Mouse (Mus musculus) heart, embryonic 11.5 days (tissue): Measurements from ENCODE around the gene Ing1. TPM values are rescaled to one million over a fixed set of nuclear protein-coding genes. Genes with fewer than 3 reads are reported as not detected.

ENCODE experiments used
- ATAC-seq: fragments of 200-750 bp; cut with Nextera tagmentation; replicated peaks from 2 replicates; pipeline ENCODE4 v1.8.0; 2017; ENCODE audit warnings: moderate library complexity; ENCODE audit not compliant: insufficient number of reproducible peaks, low FRiP score, low TSS enrichment
- H3K27ac ChIP-seq: fragments of 300-500 bp; sonication (generic); 2 replicates; pipeline ENCODE4 v1.5.1; 2014; ENCODE audit warnings: mild to moderate bottlenecking, low read depth, low read length
- H3K27me3 ChIP-seq: fragments of 300-500 bp; sonication (generic); 2 replicates; pipeline ENCODE4 v1.6.1; 2014; ENCODE audit warnings: mild to moderate bottlenecking, low read length, mixed read lengths; ENCODE audit not compliant: control insufficient read depth, insufficient read depth
- H3K36me3 ChIP-seq: fragments of 300-500 bp; sonication (generic); 2 replicates; pipeline ENCODE4 v1.6.1; 2014; ENCODE audit warnings: mild to moderate bottlenecking, low read length, moderate library complexity, mixed read lengths; ENCODE audit not compliant: control insufficient read depth, insufficient read depth
- H3K4me1 ChIP-seq: fragments of 300-500 bp; sonication (generic); 2 replicates; pipeline ENCODE4 v1.6.1; 2014; ENCODE audit warnings: low read length; ENCODE audit not compliant: control insufficient read depth, insufficient read depth
- H3K4me2 ChIP-seq: fragments of 300-500 bp; sonication (generic); 2 replicates; pipeline ENCODE4 v1.6.1; 2014; ENCODE audit warnings: mild to moderate bottlenecking, moderate library complexity
- H3K4me3 ChIP-seq: fragments of 300-500 bp; sonication (generic); 2 replicates; pipeline ENCODE4 v1.5.1; 2014; ENCODE audit warnings: low read depth, low read length
- H3K9ac ChIP-seq: fragments of 300-500 bp; sonication (generic); 2 replicates; pipeline ENCODE4 v1.6.1; 2014; ENCODE audit warnings: mild to moderate bottlenecking, low read depth, low read length, moderate library complexity
- H3K9me3 ChIP-seq: fragments of 300-500 bp; sonication (generic); replicated peaks from 2 replicates; pipeline ENCODE4 v1.6.1; 2016; ENCODE audit warnings: low read length; ENCODE audit not compliant: control insufficient read depth
- WGBS: fragments of 180-500 bp; shearing (Covaris S2); extraction: QIAGEN DNeasy Blood & Tissue Kit; methylation state at CpG from one replicate; pipeline ENCODE4 v1.1.7; 2014; ENCODE audit not compliant: insufficient replicate concordance; 5-methylcytosine and 5-hydroxymethylcytosine counted together
- polyA plus RNA-seq: library from polyadenylated mRNA; unstranded; fragments of >200 nt; fragmentation: Nextera tagmentation; extraction: Ambion mirVana; gene quantifications from 2 replicates; pipeline ENCODE4 v1.2.1, GENCODE M21; 2014

The Ing1 gene
- polyA plus RNA-seq, 1 experiment from 2014 or later: 29.3 TPM

- Histone ChIP-seq H3K36me3 (no peaks in the 10 kb centered on the region), H3K4me2 (no peak overlapping the region), H3K4me3 (no peak overlapping the region), H3K4me1 (0 out of 2 replicates have a peak, but pooled peaks cover 3% of the 10 kb centered on the region), H3K9ac (no peak overlapping the region), H3K9me3 (no peaks in the 10 kb centered on the region; the same call in 1 of the 2 replicates), H3K27me3 (no peaks in the 10 kb centered on the region), H3K27ac (peak overlapping the region; percentile 59)
- WGBS: 67% methylated on average over 21 of the region's 21 CpGs
- ATAC-seq: 0 out of 2 replicates have a peak, but pooled peaks have one; percentile 26
Observed at GRCm38 (mm10) chr8:11585513-11586373, 30.4 kb downstream of the Ing1 start.

DNA sequence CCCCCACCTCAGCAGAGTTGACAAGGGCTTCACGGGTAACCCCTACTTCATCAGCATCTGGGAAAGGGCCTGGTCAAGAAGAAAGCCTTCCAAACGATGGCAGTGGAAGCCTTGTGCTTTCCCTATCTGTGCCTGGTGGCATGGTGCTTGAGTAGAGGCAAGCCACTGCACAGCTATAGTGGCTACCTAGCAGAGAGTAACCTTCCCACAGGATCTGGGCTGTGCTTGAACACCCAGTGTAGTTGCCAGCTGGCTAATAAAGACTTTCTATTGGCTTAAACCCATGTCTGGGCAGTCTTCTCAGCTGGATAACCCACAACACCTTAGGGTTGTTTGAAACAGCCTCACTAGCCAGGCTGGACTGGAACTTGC lies 31.0 kb downstream of the Ing1 start:
- H3K4me2 ChIP-seq: no peak overlapping the region
- no peak for ATAC-seq

GRCm38 (mm10) chr8:11591837-11592236 lies 36.5 kb downstream of the Ing1 start:
- no peak overlapping the region for H3K27ac ChIP-seq
- H3K36me3 ChIP-seq: no peaks in the 10 kb centered on the region
- no peak overlapping the region for H3K9ac ChIP-seq
- H3K4me3 ChIP-seq: no peak overlapping the region
- H3K9me3 ChIP-seq: no peaks in the 10 kb centered on the region
- peaks cover 7% of the 10 kb centered on the region; the same call in 1 of the 2 replicates for H3K4me1 ChIP-seq
- H3K27me3 ChIP-seq: no peaks in the 10 kb centered on the region
- no peak overlapping the region for H3K4me2 ChIP-seq
- WGBS: 75% methylated on average over 4 of the region's 4 CpGs
- no peak for ATAC-seq

More for the DNA sequence above, 31.0 kb downstream of the Ing1 start:
- no peaks in the 10 kb centered on the region for H3K27me3 ChIP-seq
- H3K36me3 ChIP-seq: no peaks in the 10 kb centered on the region
- no peak overlapping the region for H3K4me3 ChIP-seq
- 53% methylated on average over 2 of the region's 2 CpGs for WGBS
- H3K9ac ChIP-seq: no peak overlapping the region
- no peaks in the 10 kb centered on the region; the same call in 1 of the 2 replicates for H3K9me3 ChIP-seq
- 0 out of 2 replicates have a peak, but pooled peaks cover 3% of the 10 kb centered on the region for H3K4me1 ChIP-seq
- H3K27ac ChIP-seq: peak overlapping the region; percentile 25; the same call in 1 of the 2 replicates

DNA sequence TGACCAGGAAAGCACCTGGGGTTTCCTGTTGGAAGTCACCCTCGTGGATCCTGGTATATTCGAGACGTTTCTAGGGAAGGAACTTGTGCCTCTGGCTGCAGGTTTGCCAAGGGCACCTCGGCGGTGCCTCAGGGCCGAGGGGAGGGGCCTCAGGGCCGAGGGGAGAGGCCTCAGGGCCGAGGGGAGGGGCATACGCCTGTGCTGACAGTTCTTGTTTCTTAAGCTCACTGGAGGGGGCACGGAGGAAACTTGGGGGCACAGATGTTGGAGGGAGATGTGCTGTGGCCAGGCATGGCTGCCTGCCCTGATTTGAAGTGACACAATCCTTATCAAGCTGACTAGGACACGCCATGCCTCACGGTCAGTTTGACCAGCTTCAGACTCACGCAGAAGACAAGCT lies 36.9 kb downstream of the Ing1 start:
- no peak overlapping the region for H3K9ac ChIP-seq
- H3K9me3 ChIP-seq: no peaks in the 10 kb centered on the region
- no peak overlapping the region for H3K4me2 ChIP-seq
- no peaks in the 10 kb centered on the region for H3K36me3 ChIP-seq
- no peaks in the 10 kb centered on the region for H3K27me3 ChIP-seq
- H3K4me1 ChIP-seq: peaks cover 7% of the 10 kb centered on the region; the same call in 1 of the 2 replicates
- no peak overlapping the region for H3K27ac ChIP-seq
- WGBS: 32% methylated on average over 13 of the region's 13 CpGs
- ATAC-seq: no peak
- no peak overlapping the region for H3K4me3 ChIP-seq

GRCm38 (mm10) chr8:11593222-11593884 lies 38.0 kb downstream of the Ing1 start:
- 0 out of 2 replicates have a peak overlapping the region, but pooled peaks have one; percentile 4 for H3K4me2 ChIP-seq
- WGBS: 54% methylated on average over 12 of the region's 12 CpGs
- H3K9me3 ChIP-seq: no peaks in the 10 kb centered on the region
- H3K27ac ChIP-seq: no peak overlapping the region
- no peaks in the 10 kb centered on the region for H3K36me3 ChIP-seq
- H3K9ac ChIP-seq: no peak overlapping the region
- H3K4me1 ChIP-seq: peaks cover 7% of the 10 kb centered on the region; the same call in 1 of the 2 replicates
- ATAC-seq: peak; percentile 49; the same call in 1 of the 2 replicates
- H3K4me3 ChIP-seq: no peak overlapping the region
- no peaks in the 10 kb centered on the region for H3K27me3 ChIP-seq

DNA sequence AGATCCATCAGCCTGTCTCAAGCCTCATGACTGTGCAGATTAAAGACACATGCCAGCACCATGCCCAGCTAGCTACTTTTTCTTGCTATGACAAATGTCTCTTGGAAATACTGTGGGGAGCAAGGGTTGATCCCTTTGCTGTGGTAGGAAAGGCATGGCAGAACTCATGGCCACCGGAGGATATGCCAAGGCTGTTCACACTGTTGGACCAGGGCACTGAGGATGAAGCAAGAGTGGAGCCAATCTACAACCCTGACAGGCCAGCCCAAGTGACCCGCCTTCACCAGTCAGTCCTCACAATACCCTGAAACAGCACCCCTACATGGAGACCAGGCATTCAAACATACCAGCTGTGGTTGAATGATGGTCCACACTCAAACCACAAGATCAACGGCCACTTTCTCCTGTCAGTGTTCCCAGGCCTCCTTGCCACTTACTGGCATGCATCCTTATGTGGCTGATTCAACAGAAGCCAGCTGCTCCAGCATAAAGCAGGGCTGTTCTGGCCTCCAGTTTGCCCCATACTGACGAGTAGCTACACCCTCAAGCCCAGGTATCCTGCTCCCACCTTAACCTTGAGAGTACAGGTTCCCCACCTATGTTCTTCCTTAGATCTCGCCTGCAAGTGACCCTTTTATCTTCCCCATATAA lies 45.1 kb downstream of the Ing1 start:
- no peak overlapping the region for H3K4me2 ChIP-seq
- H3K9me3 ChIP-seq: no peaks in the 10 kb centered on the region
- no peak overlapping the region for H3K4me3 ChIP-seq
- WGBS: 77% methylated on average over 5 of the region's 5 CpGs
- H3K27ac ChIP-seq: no peak overlapping the region
- no peak for ATAC-seq
- no peak overlapping the region for H3K9ac ChIP-seq
- no peaks in the 10 kb centered on the region for H3K4me1 ChIP-seq
- H3K36me3 ChIP-seq: no peaks in the 10 kb centered on the region
- H3K27me3 ChIP-seq: no peaks in the 10 kb centered on the region

DNA sequence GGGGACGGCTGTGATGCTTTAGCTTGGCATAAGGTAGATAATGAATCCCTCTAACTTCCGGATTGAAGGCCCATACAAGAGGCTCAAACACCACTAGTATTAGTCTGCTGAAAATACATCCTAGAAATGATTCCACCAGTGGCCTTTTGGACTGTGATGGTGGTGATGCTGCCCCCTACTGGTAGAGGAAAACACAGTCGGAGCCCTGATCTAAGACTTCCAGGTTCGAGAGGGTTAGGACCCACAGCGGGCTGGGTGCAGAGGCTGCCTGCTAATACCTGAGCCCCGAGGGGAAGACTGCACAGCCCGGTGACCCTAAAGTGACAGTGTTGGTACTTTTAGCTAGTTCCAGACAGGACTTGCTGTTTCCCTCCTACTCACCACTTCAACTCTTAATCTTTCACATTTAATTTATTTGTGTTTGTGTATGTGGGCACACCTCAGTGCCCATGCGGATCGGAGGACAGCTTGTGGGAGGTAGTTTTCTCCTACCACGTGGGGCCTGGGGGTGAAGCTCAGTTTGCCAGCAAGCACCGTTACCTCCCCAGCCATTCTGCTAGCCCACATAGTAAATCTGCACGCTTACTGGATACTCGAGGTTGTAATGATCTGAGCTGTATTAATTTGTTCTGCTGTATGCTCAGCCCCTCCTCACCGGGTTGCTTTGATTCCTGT lies 46.8 kb downstream of the Ing1 start:
- WGBS: 41% methylated on average over 14 of the region's 14 CpGs
- no peak overlapping the region for H3K9ac ChIP-seq
- 0 out of 2 replicates have a peak, but pooled peaks have one; percentile 42 for ATAC-seq

GRCm38 (mm10) chr8:11608848-11609247 lies 53.5 kb downstream of the Ing1 start:
- peaks cover 24% of the 10 kb centered on the region for H3K36me3 ChIP-seq
- H3K9ac ChIP-seq: no peak overlapping the region
- no peaks in the 10 kb centered on the region for H3K9me3 ChIP-seq
- H3K4me3 ChIP-seq: no peak overlapping the region
- H3K4me2 ChIP-seq: no peak overlapping the region
- WGBS: 93% methylated on average over 9 of the region's 9 CpGs
- no peak overlapping the region for H3K27ac ChIP-seq
- ATAC-seq: no peak
- H3K4me1 ChIP-seq: no peaks in the 10 kb centered on the region
- H3K27me3 ChIP-seq: no peaks in the 10 kb centered on the region

More for the DNA sequence above, 46.8 kb downstream of the Ing1 start:
- H3K27ac ChIP-seq: no peak overlapping the region
- no peaks in the 10 kb centered on the region for H3K9me3 ChIP-seq
- H3K4me1 ChIP-seq: no peaks in the 10 kb centered on the region
- no peaks in the 10 kb centered on the region for H3K27me3 ChIP-seq
- H3K4me2 ChIP-seq: no peak overlapping the region
- H3K36me3 ChIP-seq: no peaks in the 10 kb centered on the region
- no peak overlapping the region for H3K4me3 ChIP-seq
